Mouse (Mus musculus) cerebellum, adult 2 months (tissue): Measurements from ENCODE around the gene Scarb2. TPM values are rescaled to one million over a fixed set of nuclear protein-coding genes. Genes with fewer than 3 reads are reported as not detected.

Experiments used
- DNase-seq, 2 experiments: peaks; one replicate each; pipeline ENCODE4 v3.0.0; 2021
- H3K27ac ChIP-seq: fragments of 200-500 bp; 2 replicates; pipeline ENCODE4 v1.5.1; 2012; ENCODE audit warnings: low read length, control low read depth, inconsistent platforms; ENCODE audit not compliant: insufficient read depth
- H3K27me3 ChIP-seq: fragments of 200-500 bp; 2 replicates; pipeline ENCODE4 v1.6.1; 2012; ENCODE audit warnings: inconsistent platforms, mild to moderate bottlenecking, low read length, moderate library complexity; ENCODE audit not compliant: control insufficient read depth, insufficient read depth
- H3K4me1 ChIP-seq: fragments of 200-500 bp; 2 replicates; pipeline ENCODE4 v1.6.1; 2011; ENCODE audit warnings: low read length; ENCODE audit not compliant: control insufficient read depth, insufficient read depth
- H3K4me3 ChIP-seq: fragments of 200-500 bp; replicated peaks from 2 replicates; pipeline ENCODE3; 2011; ENCODE audit warnings: mild to moderate bottlenecking, low read depth, low read length, control low read depth; ENCODE audit not compliant: insufficient read depth
- CTCF ChIP-seq: fragments of 200-500 bp; IDR thresholded peaks from 2 replicates; pipeline ENCODE4 v1.5.1; 2011; ENCODE audit warnings: low read depth, mild to moderate bottlenecking, control low read depth, low read length, moderate library complexity, borderline replicate concordance; ENCODE audit not compliant: insufficient read depth
- POLR2A ChIP-seq: fragments of 200-500 bp; IDR thresholded peaks from 2 replicates; pipeline ENCODE4 v1.6.1; 2011; ENCODE audit warnings: low read length, control low read depth, borderline replicate concordance; ENCODE audit not compliant: insufficient read depth
- WGBS: fragments of 180-500 bp; shearing (Covaris S2); methylation state at CpG from one replicate; pipeline ENCODE4 v1.1.7; 2018; 5-methylcytosine and 5-hydroxymethylcytosine counted together
- polyA plus RNA-seq: library from polyadenylated mRNA; depleted of rRNA; stranded (reverse); fragments of >200 nt; gene quantifications from 2 replicates; pipeline ENCODE4 v1.2.3, GENCODE M21; 2012

Scarb2 gene
- polyA plus RNA-seq, 1 experiment, result 72.1 TPM

DNA sequence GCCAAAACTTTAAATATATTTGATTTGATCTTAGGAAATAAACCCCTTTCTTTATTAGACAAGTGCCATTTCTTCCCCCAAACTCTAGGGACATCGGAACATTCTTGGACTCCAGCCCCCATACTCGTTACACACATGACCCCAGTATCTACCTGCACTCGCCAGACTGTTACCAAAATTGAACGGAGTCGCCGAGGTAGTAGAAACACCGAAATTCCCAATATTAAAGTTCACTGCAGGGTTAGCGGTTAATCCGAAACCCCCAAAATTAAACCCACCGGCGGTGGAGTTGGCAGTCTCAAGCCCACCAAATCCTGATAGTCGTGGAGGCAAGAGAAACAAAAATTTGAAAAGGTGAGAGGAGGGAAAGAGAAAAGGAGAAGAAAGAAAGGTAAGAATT, 72.6 kb downstream of the Scarb2 start:
- under 1% methylated on average over 12 of the region's 12 CpGs for WGBS

DNA sequence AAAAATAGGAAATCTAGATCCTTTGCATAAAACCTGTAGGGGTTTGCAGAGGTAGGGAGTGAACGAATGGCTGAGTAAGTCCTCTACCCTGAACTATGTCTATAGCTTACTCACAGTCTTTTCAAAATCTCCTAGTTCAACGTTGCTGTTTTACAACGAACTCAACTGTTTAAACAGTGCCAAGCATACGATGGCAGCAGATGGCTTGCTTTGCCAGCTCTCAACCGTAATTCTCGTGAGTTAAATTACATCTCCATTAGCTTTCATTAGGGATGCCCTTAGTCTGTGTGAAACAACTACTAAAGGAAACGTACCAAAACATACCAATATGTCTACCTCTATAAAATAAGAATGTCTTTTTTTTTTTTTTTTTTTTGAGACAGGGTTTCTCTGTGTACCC, 75.0 kb downstream of the Scarb2 start:
- WGBS, result 11% methylated on average over 7 of the region's 7 CpGs
- H3K4me3 ChIP-seq, result no peak overlapping the region

More for the DNA sequence above, 72.6 kb downstream of the Scarb2 start:
- H3K27ac ChIP-seq, result no peak overlapping the region
- no peaks in the 10 kb centered on the region for H3K27me3 ChIP-seq
- no peaks in the 10 kb centered on the region for H3K4me1 ChIP-seq
- H3K4me3 ChIP-seq, result peak overlapping the region; percentile 76
- no peak for DNase-seq
- TF ChIP-seq POLR2A (no peak), CTCF (no peak)

DNA sequence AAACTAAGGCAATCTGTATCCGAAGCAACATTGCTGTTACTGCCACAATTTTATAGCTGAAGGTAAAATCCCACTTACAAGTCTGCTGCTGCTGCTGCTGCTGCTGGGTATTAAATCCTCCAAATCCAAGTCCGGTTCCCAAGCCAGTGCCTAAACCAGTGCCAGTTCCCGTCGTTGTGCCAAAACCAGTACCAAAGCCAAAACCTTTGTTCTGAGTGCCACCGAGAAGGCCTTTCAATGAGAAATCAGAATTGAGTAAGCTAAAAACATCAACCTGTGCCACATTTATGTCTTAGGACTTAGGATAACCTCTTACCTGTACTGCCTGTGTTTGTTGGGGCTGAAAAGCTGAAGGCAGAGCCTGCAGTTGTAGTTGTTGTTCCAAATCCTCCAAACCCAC, 75.9 kb downstream of the Scarb2 start:
- no peak overlapping the region for H3K4me3 ChIP-seq
- DNase-seq, result peak in 1 of 2 experiments; percentile 20
- WGBS, result 26% methylated on average over 5 of the region's 5 CpGs
- no peak for TF ChIP-seq POLR2A
- TF ChIP-seq CTCF, result no peak
- no peaks in the 10 kb centered on the region for H3K27me3 ChIP-seq
- H3K4me1 ChIP-seq, result no peaks in the 10 kb centered on the region
- H3K27ac ChIP-seq, result no peak overlapping the region

More for the DNA sequence above, 75.0 kb downstream of the Scarb2 start:
- TF ChIP-seq POLR2A, result no peak
- TF ChIP-seq CTCF, result no peak
- DNase-seq, result no peak
- no peaks in the 10 kb centered on the region for H3K4me1 ChIP-seq
- H3K27me3 ChIP-seq, result no peaks in the 10 kb centered on the region
- no peak overlapping the region for H3K27ac ChIP-seq

DNA sequence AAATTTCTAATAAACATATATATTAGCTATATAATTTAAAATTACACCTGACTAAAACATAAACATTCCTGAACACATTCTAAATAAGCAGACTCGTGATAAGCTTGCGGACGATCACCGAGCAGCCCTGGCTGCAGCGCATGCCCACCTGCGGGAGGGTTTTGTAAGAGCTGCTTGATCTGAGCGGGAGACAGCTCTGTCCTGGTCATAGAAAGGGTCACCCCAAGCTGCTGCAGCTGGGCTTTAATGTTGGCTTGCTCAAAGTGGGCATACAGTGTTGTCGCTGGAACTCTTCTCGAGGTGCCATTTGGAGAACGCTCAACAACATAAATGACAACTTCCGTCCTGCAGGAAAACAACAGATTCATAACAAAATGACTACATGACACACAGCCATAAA, 82.5 kb downstream of the Scarb2 start:
- no peak for TF ChIP-seq CTCF
- no peak for TF ChIP-seq POLR2A
- Histone ChIP-seq H3K4me3 (no peak overlapping the region), H3K27ac (no peak overlapping the region), H3K27me3 (no peaks in the 10 kb centered on the region), H3K4me1 (no peaks in the 10 kb centered on the region)
- no peak for DNase-seq
- 95% methylated on average over 11 of the region's 11 CpGs for WGBS

DNA sequence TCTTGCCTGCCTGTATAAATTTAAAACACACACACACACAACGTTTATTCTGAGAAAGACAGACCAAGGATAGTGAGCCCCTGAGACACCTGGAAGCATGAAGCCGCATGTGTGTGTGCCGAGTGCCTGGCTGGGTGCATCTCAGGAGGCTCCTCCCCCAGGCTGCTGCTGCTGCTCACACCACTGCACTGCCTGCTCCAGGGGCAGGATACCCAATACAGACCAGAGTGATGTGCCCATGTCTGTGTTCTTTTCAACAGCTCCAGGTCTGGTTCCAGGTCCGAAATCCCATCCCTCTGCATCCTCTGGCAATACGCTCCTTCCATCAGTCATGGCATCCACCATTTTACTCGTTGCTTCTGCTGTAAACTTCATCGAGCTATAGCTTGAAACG, 92.7 kb downstream of the Scarb2 start:
- WGBS, result 86% methylated on average over 8 of the region's 8 CpGs
- no peak overlapping the region for H3K27ac ChIP-seq
- DNase-seq, result no peak
- no peaks in the 10 kb centered on the region for H3K4me1 ChIP-seq
- no peak for TF ChIP-seq POLR2A
- TF ChIP-seq CTCF, result no peak
- H3K27me3 ChIP-seq, result no peaks in the 10 kb centered on the region
- H3K4me3 ChIP-seq, result no peak overlapping the region

DNA sequence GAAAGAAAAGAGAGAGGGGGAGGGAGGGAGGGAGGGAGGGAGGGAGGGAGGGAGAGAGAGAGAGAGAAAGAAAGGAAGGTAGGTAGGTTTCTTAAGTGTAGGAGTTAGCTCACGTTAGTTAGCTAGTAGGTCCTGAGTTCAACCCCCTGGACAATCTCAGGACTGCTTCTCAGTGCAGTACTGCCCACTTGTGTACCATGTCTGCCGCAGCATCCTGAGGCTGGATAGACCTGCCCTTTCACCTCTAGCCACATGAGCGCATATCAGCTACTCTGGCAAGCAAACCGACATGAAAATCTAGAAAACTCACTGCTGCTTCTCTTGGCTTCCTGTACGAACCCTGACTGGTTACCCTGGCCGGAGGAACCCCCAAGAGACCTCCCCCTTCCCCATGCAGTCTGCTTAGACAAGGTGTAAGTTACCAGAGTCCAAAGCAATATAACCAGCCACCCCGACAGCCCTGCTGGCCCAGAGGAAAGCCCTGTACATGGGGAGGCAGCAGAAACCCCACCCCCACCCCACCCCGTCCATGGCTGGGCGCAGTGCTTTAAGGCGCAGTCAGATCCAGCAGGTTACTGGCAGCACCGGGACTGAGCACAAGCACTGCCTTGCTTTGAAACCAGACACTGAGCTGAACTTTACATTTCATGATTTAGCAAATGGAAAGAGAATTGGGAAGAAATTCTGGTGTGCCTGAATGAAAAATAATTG, 93.2 kb downstream of the Scarb2 start:
- TF ChIP-seq CTCF (no peak), POLR2A (no peak)
- 81% methylated on average over 11 of the region's 11 CpGs for WGBS
- no peak overlapping the region for H3K27ac ChIP-seq
- H3K4me3 ChIP-seq, result no peak overlapping the region
- H3K27me3 ChIP-seq, result no peaks in the 10 kb centered on the region
- H3K4me1 ChIP-seq, result no peaks in the 10 kb centered on the region
- DNase-seq, result no peak

DNA sequence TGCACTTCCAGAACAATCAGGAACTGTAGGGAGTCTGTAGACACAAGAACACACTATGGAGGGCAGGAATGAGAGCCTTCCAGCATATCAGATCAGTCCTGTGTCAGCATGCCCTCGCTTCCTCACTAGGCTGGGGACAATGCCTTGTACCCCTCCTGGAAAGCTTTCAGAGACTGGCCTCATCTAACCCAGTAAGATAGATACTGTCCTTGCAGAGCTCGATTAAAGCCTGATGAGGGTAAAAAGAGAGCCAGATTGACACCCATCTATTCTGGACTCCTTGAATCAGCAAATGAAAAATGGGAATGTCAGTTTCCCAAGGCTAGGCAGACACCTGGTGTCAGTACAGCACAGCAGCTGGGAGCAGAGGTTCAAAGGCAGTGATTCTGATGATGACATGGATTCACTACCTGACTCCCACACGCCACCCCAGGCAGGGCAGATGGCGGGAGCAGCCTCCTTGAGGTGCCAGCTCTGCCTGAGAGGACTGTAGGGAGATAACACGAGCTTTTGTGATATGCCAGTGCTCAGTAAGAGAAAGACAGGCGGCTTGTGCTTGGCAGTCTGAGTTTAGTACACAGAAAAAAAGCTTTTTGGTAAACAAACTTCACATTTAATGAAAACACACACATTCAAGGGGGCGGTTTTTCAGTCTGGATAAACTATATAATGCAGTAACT, 95.0 kb downstream of the Scarb2 start:
- WGBS, result 54% methylated on average over 7 of the region's 7 CpGs
- DNase-seq, result no peak
- no peak for TF ChIP-seq CTCF
- no peak for TF ChIP-seq POLR2A
- Histone ChIP-seq H3K4me3 (no peak overlapping the region), H3K27me3 (no peaks in the 10 kb centered on the region), H3K4me1 (no peaks in the 10 kb centered on the region), H3K27ac (no peak overlapping the region)

DNA sequence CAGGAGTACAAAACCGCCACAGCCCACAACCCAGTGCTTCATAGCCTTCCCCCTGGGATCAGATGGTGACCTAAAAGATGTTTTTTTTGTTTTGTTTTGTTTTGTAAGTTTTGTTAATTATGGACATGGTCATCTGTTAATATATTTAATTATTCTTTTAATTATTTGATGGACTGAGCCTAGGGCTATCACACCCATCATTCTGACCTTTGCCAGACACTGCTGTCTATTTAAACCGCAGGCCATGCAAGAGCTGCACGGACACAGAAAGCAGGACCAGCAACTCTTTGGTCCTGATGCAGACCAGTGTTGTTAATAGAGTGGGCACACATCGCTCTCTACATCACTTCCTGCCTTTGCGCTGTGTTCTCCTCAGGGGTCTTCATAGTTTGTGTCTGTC, 96.1 kb downstream of the Scarb2 start:
- H3K4me1 ChIP-seq, result no peaks in the 10 kb centered on the region
- no peaks in the 10 kb centered on the region for H3K27me3 ChIP-seq
- no peak for TF ChIP-seq POLR2A
- no peak for TF ChIP-seq CTCF
- DNase-seq, result no peak
- 90% methylated on average over 5 of the region's 5 CpGs for WGBS
- no peak overlapping the region for H3K4me3 ChIP-seq
- H3K27ac ChIP-seq, result no peak overlapping the region
